Mouse (Mus musculus) cortical plate, adult 2 months (tissue): ENCODE measurements around the gene Emp3.

Experiments used
- CTCF ChIP-seq: fragments of 200-500 bp; IDR thresholded peaks from 2 replicates; pipeline ENCODE4 v1.5.1; 2011; ENCODE audit warnings: mild to moderate bottlenecking, control low read depth, low read length; ENCODE audit not compliant: insufficient read depth; ENCODE audit errors: extremely low read depth
- POLR2A ChIP-seq: fragments of 200-500 bp; IDR thresholded peaks from 2 replicates; pipeline ENCODE4 v1.6.1; 2011; ENCODE audit warnings: mild to moderate bottlenecking, low read length, control low read depth; ENCODE audit not compliant: insufficient read depth; ENCODE audit errors: extremely low read depth

- no peak for TF ChIP-seq CTCF
- TF ChIP-seq POLR2A = no peak
These were observed 18.7 kb downstream of the Emp3 start for GRCm38 (mm10) chr7:45902481-45903002.
